Mouse (Mus musculus): ENCODE results near the gene Tldc2. TPM values are rescaled to one million over a fixed set of nuclear protein-coding genes. Genes with fewer than 3 reads are reported as not detected.

Tldc2 gene
- not detected in 2 replicates for polyA plus RNA-seq (2016; fragmentation: Nextera tagmentation; extraction: Ambion mirVana)

- Histone ChIP-seq H3K27me3 (ENCODE audit: low read depth, poor library complexity, severe bottlenecking) (no peaks in the 10 kb centered on the region), H3K27ac (replicated peaks) (0 out of 2 replicates have a peak within 1 kb of the TSS, but pooled peaks have one; percentile 29), H3K4me1 (peaks cover 19% of the 10 kb centered on the region), H3K4me3 (no peak within 1 kb of the TSS), H3K36me3 (no peaks in the 10 kb centered on the region), H3K9me3 (replicated peaks) (no peaks in the 10 kb centered on the region)
- DNase-seq (ENCODE audit: low spot score), result no peak
- WGBS, result 87% methylated on average over 8 of the region's 8 CpGs
Measured at GRCm38 (mm10) chr2:157086796-157087195, at the start of gene Tldc2. Tldc2 (plus strand) TSS chr2:157087055.

GRCm38 (mm10) chr2:157037303-157037702, 49.6 kb upstream of the Tldc2 start:
- DNase-seq (ENCODE audit: low spot score), result no peak
- no peak overlapping the region for H3K4me3 ChIP-seq
- no peaks in the 10 kb centered on the region for H3K9me3 ChIP-seq (replicated peaks)
- H3K27me3 ChIP-seq (ENCODE audit: low read depth, poor library complexity, severe bottlenecking), result no peaks in the 10 kb centered on the region
- H3K36me3 ChIP-seq, result peaks cover 96% of the 10 kb centered on the region
- no peaks in the 10 kb centered on the region for H3K4me1 ChIP-seq
- 89% methylated on average over 9 of the region's 9 CpGs for WGBS
- H3K27ac ChIP-seq (replicated peaks), result no peak overlapping the region

GRCm38 (mm10) chr2:157039900-157040648, 46.8 kb upstream of the Tldc2 start:
- DNase-seq (ENCODE audit: low spot score), result no peak
- Histone ChIP-seq H3K9me3 (replicated peaks) (peaks cover 4% of the 10 kb centered on the region; the same call in 1 of the 2 replicates), H3K27ac (replicated peaks) (no peak overlapping the region), H3K4me3 (no peak overlapping the region), H3K27me3 (ENCODE audit: low read depth, poor library complexity, severe bottlenecking) (no peaks in the 10 kb centered on the region), H3K4me1 (no peaks in the 10 kb centered on the region), H3K36me3 (peaks cover 94% of the 10 kb centered on the region)
- 91% methylated on average over 46 of the region's 50 CpGs for WGBS

- Histone ChIP-seq H3K9me3 (replicated peaks) (peaks cover 4% of the 10 kb centered on the region; the same call in 1 of the 2 replicates), H3K27ac (replicated peaks) (no peak overlapping the region), H3K27me3 (ENCODE audit: low read depth, poor library complexity, severe bottlenecking) (no peaks in the 10 kb centered on the region), H3K4me1 (no peaks in the 10 kb centered on the region), H3K36me3 (peaks cover 94% of the 10 kb centered on the region), H3K4me3 (no peak overlapping the region)
- DNase-seq (ENCODE audit: low spot score), result no peak
- WGBS, result 84% methylated on average over 17 of the region's 17 CpGs
Measured at GRCm38 (mm10) chr2:157040649-157041046, 46.2 kb upstream of the Tldc2 start.

- H3K36me3 ChIP-seq, result peaks cover 94% of the 10 kb centered on the region
- no peak overlapping the region for H3K4me3 ChIP-seq
- H3K9me3 ChIP-seq (replicated peaks), result peaks cover 4% of the 10 kb centered on the region; the same call in 1 of the 2 replicates
- H3K27ac ChIP-seq (replicated peaks), result no peak overlapping the region
- 92% methylated on average over 7 of the region's 7 CpGs for WGBS
- H3K27me3 ChIP-seq (ENCODE audit: low read depth, poor library complexity, severe bottlenecking), result no peaks in the 10 kb centered on the region
- H3K4me1 ChIP-seq, result no peaks in the 10 kb centered on the region
- no peak for DNase-seq (ENCODE audit: low spot score)
Measured at GRCm38 (mm10) chr2:157041421-157041820, 45.4 kb upstream of the Tldc2 start.

GRCm38 (mm10) chr2:157043556-157043955, 43.3 kb upstream of the Tldc2 start:
- 94% methylated on average over 8 of the region's 8 CpGs for WGBS
- no peak for DNase-seq (ENCODE audit: low spot score)
- Histone ChIP-seq H3K27me3 (ENCODE audit: low read depth, poor library complexity, severe bottlenecking) (no peaks in the 10 kb centered on the region), H3K4me1 (no peaks in the 10 kb centered on the region), H3K36me3 (peaks cover 94% of the 10 kb centered on the region), H3K9me3 (replicated peaks) (peaks cover 4% of the 10 kb centered on the region; the same call in 1 of the 2 replicates), H3K27ac (replicated peaks) (no peak overlapping the region), H3K4me3 (no peak overlapping the region)

GRCm38 (mm10) chr2:157043987-157044386, 42.9 kb upstream of the Tldc2 start:
- H3K9me3 ChIP-seq (replicated peaks), result peaks cover 4% of the 10 kb centered on the region; the same call in 1 of the 2 replicates
- no peaks in the 10 kb centered on the region for H3K27me3 ChIP-seq (ENCODE audit: low read depth, poor library complexity, severe bottlenecking)
- DNase-seq (ENCODE audit: low spot score), result no peak
- no peak overlapping the region for H3K27ac ChIP-seq (replicated peaks)
- H3K4me3 ChIP-seq, result no peak overlapping the region
- H3K36me3 ChIP-seq, result peaks cover 94% of the 10 kb centered on the region
- H3K4me1 ChIP-seq, result no peaks in the 10 kb centered on the region

- 91% methylated on average over 2 of the region's 2 CpGs for WGBS
Measured at GRCm38 (mm10) chr2:157045932-157046331, 40.9 kb upstream of the Tldc2 start.

GRCm38 (mm10) chr2:157046956-157047355, 39.9 kb upstream of the Tldc2 start:
- H3K9me3 ChIP-seq (replicated peaks), result peaks cover 4% of the 10 kb centered on the region; the same call in 1 of the 2 replicates
- 95% methylated on average over 5 of the region's 5 CpGs for WGBS
- no peak overlapping the region for H3K27ac ChIP-seq (replicated peaks)
- H3K4me1 ChIP-seq, result peaks cover 19% of the 10 kb centered on the region; the same call in 1 of the 2 replicates
- no peaks in the 10 kb centered on the region for H3K27me3 ChIP-seq (ENCODE audit: low read depth, poor library complexity, severe bottlenecking)
- H3K36me3 ChIP-seq, result peaks cover 93% of the 10 kb centered on the region
- H3K4me3 ChIP-seq, result no peak overlapping the region
- no peak for DNase-seq (ENCODE audit: low spot score)

More at GRCm38 (mm10) chr2:157045932-157046331, 40.9 kb upstream of the Tldc2 start:
- H3K4me3 ChIP-seq, result no peak overlapping the region
- peaks cover 16% of the 10 kb centered on the region; the same call in 1 of the 2 replicates for H3K4me1 ChIP-seq
- peaks cover 4% of the 10 kb centered on the region; the same call in 1 of the 2 replicates for H3K9me3 ChIP-seq (replicated peaks)
- peaks cover 94% of the 10 kb centered on the region for H3K36me3 ChIP-seq
- DNase-seq (ENCODE audit: low spot score), result no peak
- no peak overlapping the region for H3K27ac ChIP-seq (replicated peaks)
- no peaks in the 10 kb centered on the region for H3K27me3 ChIP-seq (ENCODE audit: low read depth, poor library complexity, severe bottlenecking)

GRCm38 (mm10) chr2:157048395-157049181, 38.3 kb upstream of the Tldc2 start:
- 94% methylated on average over 13 of the region's 13 CpGs for WGBS
- Histone ChIP-seq H3K27ac (replicated peaks) (no peak overlapping the region), H3K4me1 (peaks cover 19% of the 10 kb centered on the region; the same call in 1 of the 2 replicates), H3K4me3 (no peak overlapping the region), H3K36me3 (peaks cover 99% of the 10 kb centered on the region), H3K9me3 (replicated peaks) (peaks cover 4% of the 10 kb centered on the region; the same call in 1 of the 2 replicates), H3K27me3 (ENCODE audit: low read depth, poor library complexity, severe bottlenecking) (no peaks in the 10 kb centered on the region)
- no peak for DNase-seq (ENCODE audit: low spot score)

- Histone ChIP-seq H3K27ac (replicated peaks) (0 out of 2 replicates have a peak overlapping the region, but pooled peaks have one; percentile 50), H3K27me3 (ENCODE audit: low read depth, poor library complexity, severe bottlenecking) (no peaks in the 10 kb centered on the region), H3K9me3 (replicated peaks) (no peaks in the 10 kb centered on the region; the same call in 1 of the 2 replicates), H3K36me3 (peaks cover 99% of the 10 kb centered on the region), H3K4me1 (peaks cover 19% of the 10 kb centered on the region; the same call in 1 of the 2 replicates), H3K4me3 (no peak overlapping the region)
- WGBS, result 72% methylated on average over 8 of the region's 8 CpGs
- peak; percentile 28 for DNase-seq (ENCODE audit: low spot score)
Measured at GRCm38 (mm10) chr2:157049831-157050243, 37.0 kb upstream of the Tldc2 start.

GRCm38 (mm10) chr2:157052448-157052847, 34.4 kb upstream of the Tldc2 start:
- DNase-seq (ENCODE audit: low spot score), result no peak
- H3K4me3 ChIP-seq, result no peak overlapping the region
- peaks cover 22% of the 10 kb centered on the region for H3K4me1 ChIP-seq
- no peaks in the 10 kb centered on the region for H3K9me3 ChIP-seq (replicated peaks)
- no peaks in the 10 kb centered on the region for H3K27me3 ChIP-seq (ENCODE audit: low read depth, poor library complexity, severe bottlenecking)
- H3K27ac ChIP-seq (replicated peaks), result no peak overlapping the region
- H3K36me3 ChIP-seq, result peaks cover 92% of the 10 kb centered on the region
- WGBS, result 90% methylated on average over 8 of the region's 8 CpGs
